Mouse (Mus musculus) small intestine, adult 2 months (tissue): ENCODE data around the gene Gm15737. TPM values are rescaled to one million over a fixed set of nuclear protein-coding genes. Genes with fewer than 3 reads are reported as not detected.

Experiments
- H3K27ac ChIP-seq: fragments of 200-500 bp; 2 replicates; pipeline ENCODE4 v1.5.1; 2012; ENCODE audit warnings: low read depth, low read length, control low read depth, inconsistent platforms; ENCODE audit not compliant: insufficient read depth
- H3K27me3 ChIP-seq: fragments of 200-500 bp; 2 replicates; pipeline ENCODE4 v1.6.1; 2012; ENCODE audit warnings: mild to moderate bottlenecking, moderate library complexity, low read length, inconsistent platforms; ENCODE audit not compliant: control insufficient read depth, insufficient read depth
- H3K36me3 ChIP-seq: fragments of 200-500 bp; 2 replicates; pipeline ENCODE4 v1.6.1; 2012; ENCODE audit warnings: mild to moderate bottlenecking, low read length, control low read depth, inconsistent platforms; ENCODE audit not compliant: control insufficient read depth, insufficient read depth
- H3K4me1 ChIP-seq: fragments of 200-500 bp; 2 replicates; pipeline ENCODE4 v1.6.1; 2012; ENCODE audit warnings: low read length, inconsistent platforms, mixed read lengths; ENCODE audit not compliant: control insufficient read depth, insufficient read depth, insufficient read length
- H3K4me3 ChIP-seq: fragments of 200-500 bp; 2 replicates; pipeline ENCODE4 v1.5.1; 2012; ENCODE audit warnings: low read depth, mild to moderate bottlenecking, control low read depth, inconsistent platforms, low read length, moderate library complexity
- CTCF ChIP-seq: fragments of 200-500 bp; IDR thresholded peaks from 2 replicates; pipeline ENCODE4 v1.5.1; 2012; ENCODE audit warnings: low read depth, mild to moderate bottlenecking, control low read depth, inconsistent platforms, low read length, moderate library complexity, mixed read lengths; ENCODE audit not compliant: insufficient replicate concordance, insufficient read length; ENCODE audit errors: extremely low read depth
- POLR2A ChIP-seq: fragments of 200-500 bp; IDR thresholded peaks from 2 replicates; pipeline ENCODE4 v1.6.1; 2012; ENCODE audit warnings: low read depth, mild to moderate bottlenecking, control low read depth, inconsistent platforms, low read length, moderate library complexity
- WGBS: fragments of 180-500 bp; shearing (Covaris S2); methylation state at CpG from one replicate; pipeline ENCODE4 v1.1.7; 2018; 5-methylcytosine and 5-hydroxymethylcytosine counted together
- polyA plus RNA-seq: library from polyadenylated mRNA; depleted of rRNA; stranded (reverse); fragments of >200 nt; gene quantifications from 2 replicates; pipeline ENCODE4 v1.2.3, GENCODE M21; 2012

Gm15737 gene
- polyA plus RNA-seq, 1 experiment: not detected

- no peaks in the 10 kb centered on the region for H3K4me1 ChIP-seq
- no peak overlapping the region for H3K4me3 ChIP-seq
- H3K27ac ChIP-seq: no peak overlapping the region
- no peaks in the 10 kb centered on the region for H3K36me3 ChIP-seq
- WGBS: 84% methylated on average over 13 of the region's 13 CpGs
- no peaks in the 10 kb centered on the region for H3K27me3 ChIP-seq
- TF ChIP-seq POLR2A (no peak), CTCF (no peak)
These were observed 11.4 kb upstream of the Gm15737 start for GRCm38 (mm10) chr6:92857761-92858160.

- no peaks in the 10 kb centered on the region for H3K27me3 ChIP-seq
- no peaks in the 10 kb centered on the region for H3K4me1 ChIP-seq
- WGBS: 63% methylated on average over 12 of the region's 12 CpGs
- TF ChIP-seq CTCF (no peak), POLR2A (no peak)
- no peak overlapping the region for H3K27ac ChIP-seq
- no peak overlapping the region for H3K4me3 ChIP-seq
- no peaks in the 10 kb centered on the region for H3K36me3 ChIP-seq
These were observed 10.2 kb upstream of the Gm15737 start for GRCm38 (mm10) chr6:92858721-92859510.

GRCm38 (mm10) chr6:92860285-92860912 lies 8.8 kb upstream of the Gm15737 start:
- no peak overlapping the region for H3K4me3 ChIP-seq
- H3K36me3 ChIP-seq: no peaks in the 10 kb centered on the region
- H3K27me3 ChIP-seq: no peaks in the 10 kb centered on the region
- 37% methylated on average over 5 of the region's 5 CpGs for WGBS
- H3K27ac ChIP-seq: no peak overlapping the region
- H3K4me1 ChIP-seq: no peaks in the 10 kb centered on the region
- TF ChIP-seq CTCF: no peak
- no peak for TF ChIP-seq POLR2A

- WGBS: 77% methylated on average over 9 of the region's 9 CpGs
- H3K4me3 ChIP-seq: no peak overlapping the region
- no peak for TF ChIP-seq POLR2A
- no peak for TF ChIP-seq CTCF
- H3K4me1 ChIP-seq: no peaks in the 10 kb centered on the region
- no peaks in the 10 kb centered on the region for H3K27me3 ChIP-seq
- no peak overlapping the region for H3K27ac ChIP-seq
- H3K36me3 ChIP-seq: no peaks in the 10 kb centered on the region
These were observed 6.6 kb upstream of the Gm15737 start for GRCm38 (mm10) chr6:92862599-92862998.

- H3K27me3 ChIP-seq: no peaks in the 10 kb centered on the region
- whole genome bisulfite sequencing: 34% methylated on average over 16 of the region's 16 CpGs
- H3K27ac ChIP-seq: peak overlapping the region; percentile 40
- H3K4me1 ChIP-seq: no peaks in the 10 kb centered on the region
- TF ChIP-seq CTCF: no peak
- TF ChIP-seq POLR2A: no peak
- no peak overlapping the region for H3K4me3 ChIP-seq
- H3K36me3 ChIP-seq: no peaks in the 10 kb centered on the region
These were observed 544 bp downstream of the Gm15737 start for GRCm38 (mm10) chr6:92869582-92870219.

GRCm38 (mm10) chr6:92871813-92872212 lies 2.7 kb downstream of the Gm15737 start:
- 77% methylated on average over 4 of the region's 4 CpGs for WGBS
- H3K4me3 ChIP-seq: no peak overlapping the region
- TF ChIP-seq POLR2A (no peak), CTCF (no peak)

GRCm38 (mm10) chr6:92872766-92873165 lies 3.6 kb downstream of the Gm15737 start:
- no peak overlapping the region for H3K27ac ChIP-seq
- no peaks in the 10 kb centered on the region for H3K27me3 ChIP-seq
- no peaks in the 10 kb centered on the region for H3K36me3 ChIP-seq
- H3K4me3 ChIP-seq: no peak overlapping the region
- TF ChIP-seq CTCF (no peak), POLR2A (no peak)
- WGBS: 79% methylated on average over 10 of the region's 10 CpGs
- no peaks in the 10 kb centered on the region for H3K4me1 ChIP-seq

More at GRCm38 (mm10) chr6:92871813-92872212, 2.7 kb downstream of the Gm15737 start:
- Histone ChIP-seq H3K27me3 (no peaks in the 10 kb centered on the region), H3K36me3 (no peaks in the 10 kb centered on the region), H3K4me1 (no peaks in the 10 kb centered on the region), H3K27ac (no peak overlapping the region)
